Mouse (Mus musculus) frontal cortex, postnatal 36 days (tissue): ENCODE results near the gene Ngb.

ENCODE experiments used
- DNase-seq, 2 experiments: peaks; one replicate each; pipeline ENCODE4 v3.0.0; 2022; ENCODE audit warnings: low spot score in 2 of 2

Ngb gene

DNA sequence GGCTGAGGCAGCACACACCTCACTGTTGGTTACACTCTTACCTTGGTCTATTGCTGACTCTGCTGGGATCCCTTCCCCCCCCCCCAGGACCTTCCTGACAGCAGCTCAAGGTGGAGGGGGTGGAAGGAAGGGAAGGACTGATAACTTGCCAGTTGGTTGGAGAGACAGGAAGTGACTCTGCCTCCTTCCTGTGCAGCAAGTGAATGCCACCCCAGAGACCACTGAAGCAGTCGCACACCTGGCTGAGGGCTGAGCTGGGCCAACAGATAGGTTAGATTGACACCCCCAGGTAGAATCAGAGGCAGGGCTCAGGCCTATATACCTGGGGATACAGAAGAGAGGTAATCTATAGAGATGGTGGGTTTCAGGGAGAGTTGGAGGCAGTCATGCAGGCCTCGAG, 10.4 kb downstream of the Ngb start:
- no peak for DNase-seq

DNA sequence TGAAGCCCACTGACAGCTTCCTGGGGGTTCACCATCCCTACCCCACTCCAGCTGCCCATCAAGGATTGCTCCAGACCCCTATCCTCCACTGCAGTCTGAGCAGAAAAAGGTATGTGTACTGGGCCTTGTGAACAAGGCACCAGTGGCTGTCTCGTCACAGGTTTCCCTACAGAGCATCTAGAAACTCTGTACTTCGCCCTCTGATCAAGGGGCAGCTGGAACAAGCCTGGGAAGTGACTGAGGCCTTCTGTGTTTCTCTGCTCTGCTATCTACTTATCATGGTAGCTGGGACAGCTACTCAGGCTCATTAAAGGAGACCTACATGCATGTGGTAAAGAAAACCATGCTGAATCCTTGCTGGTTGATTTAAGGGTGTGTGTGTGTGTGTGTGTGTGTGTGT, 12.6 kb downstream of the Ngb start:
- DNase-seq, result no peak

DNA sequence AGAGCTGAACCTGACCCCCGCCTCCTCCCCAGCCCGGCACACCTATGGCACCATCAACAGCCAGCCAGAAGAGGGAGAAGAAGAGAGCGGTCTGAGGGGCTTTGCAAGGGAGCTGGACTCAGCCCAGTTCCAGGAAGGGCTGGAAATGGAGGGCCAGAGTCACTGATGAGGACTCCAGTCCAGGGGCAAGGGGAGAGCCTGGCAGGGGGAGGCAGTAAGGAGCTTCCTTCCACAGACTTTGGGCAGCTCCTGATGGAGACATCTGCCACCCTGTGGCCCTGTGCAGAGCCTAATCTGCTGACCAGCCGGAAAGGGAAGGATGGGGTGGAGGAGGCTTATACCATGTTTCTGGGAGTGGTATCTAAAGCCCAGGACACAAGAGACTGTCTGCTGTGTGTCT, 13.1 kb downstream of the Ngb start:
- DNase-seq, result no peak

DNA sequence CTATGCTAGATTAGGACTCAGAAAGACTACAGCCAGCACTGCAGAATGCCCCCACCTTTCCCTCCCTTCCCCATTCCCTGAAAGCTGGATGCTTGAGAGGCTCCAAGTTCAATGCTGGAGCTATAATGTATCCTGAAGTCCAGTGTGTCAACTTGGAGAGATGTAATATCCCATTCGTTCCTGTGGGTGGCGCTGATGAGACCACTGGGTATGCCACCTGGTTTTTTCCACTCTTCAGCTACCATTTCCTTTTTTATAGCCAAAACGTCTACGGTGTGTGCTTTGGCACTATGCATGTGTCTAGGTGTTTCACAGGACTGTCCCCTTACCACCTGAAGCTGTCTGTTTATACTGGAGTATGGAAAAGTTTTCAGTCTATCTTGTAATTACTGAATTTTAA, 14.0 kb downstream of the Ngb start:
- DNase-seq, result peak in 1 of 2 experiments; percentile 38

DNA sequence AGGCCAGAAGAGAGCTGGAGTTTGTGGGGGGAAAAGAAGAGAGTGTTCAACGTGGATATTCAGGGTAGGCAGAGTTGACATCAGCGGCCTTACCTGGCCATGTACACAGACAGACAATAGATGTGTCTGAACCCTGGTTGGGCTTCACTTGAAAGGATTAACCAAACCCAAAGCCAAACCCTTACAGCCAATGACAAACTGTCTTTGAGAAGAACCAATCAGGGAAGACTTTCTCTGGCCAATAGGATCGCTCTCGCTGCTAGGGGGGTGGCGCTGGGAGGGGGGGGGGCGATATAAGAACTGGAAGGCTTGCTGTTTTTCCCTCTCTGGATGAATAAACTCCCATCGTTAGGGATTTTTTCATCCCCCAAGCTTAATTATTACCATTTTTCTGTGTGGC, 15.1 kb downstream of the Ngb start:
- no peak for DNase-seq

DNA sequence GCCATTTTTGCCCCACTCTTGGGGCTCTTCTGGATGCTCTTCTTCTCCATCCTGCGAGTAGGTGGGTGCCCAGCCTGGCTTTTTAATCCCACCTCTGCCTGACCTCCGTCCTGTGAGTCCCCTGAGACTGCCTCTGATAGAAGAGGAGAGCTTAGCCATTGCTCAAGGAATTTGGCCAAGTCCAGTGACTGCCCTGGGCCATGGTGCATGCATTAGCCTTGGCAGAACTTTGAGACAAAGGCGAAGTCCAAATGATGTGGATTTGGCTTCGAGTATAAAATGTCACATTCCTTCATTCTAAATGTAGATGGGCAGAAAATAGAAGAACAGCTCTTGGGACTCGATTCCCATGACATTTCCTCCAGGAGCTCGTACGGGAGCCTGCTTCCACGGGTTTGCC, 19.5 kb downstream of the Ngb start:
- no peak for DNase-seq

DNA sequence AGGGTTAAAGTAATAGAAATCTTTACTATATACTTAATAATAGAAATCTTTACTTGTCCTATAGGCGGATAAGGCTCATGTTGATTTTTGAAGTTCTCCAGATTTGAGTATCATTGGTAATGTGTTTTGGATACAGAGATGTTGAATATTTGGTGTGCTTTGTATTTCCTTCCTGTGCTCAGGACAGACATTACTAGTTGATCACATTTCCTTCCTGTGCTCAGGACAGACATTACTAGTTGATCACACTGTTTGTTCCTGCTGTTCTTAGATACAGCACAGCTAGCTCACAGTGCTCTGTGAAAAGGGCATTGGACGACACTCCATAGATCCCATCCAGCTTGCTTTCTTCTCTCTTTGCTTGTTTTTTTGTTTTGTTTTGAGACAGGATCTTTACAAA, 25.7 kb downstream of the Ngb start:
- DNase-seq, result no peak

DNA sequence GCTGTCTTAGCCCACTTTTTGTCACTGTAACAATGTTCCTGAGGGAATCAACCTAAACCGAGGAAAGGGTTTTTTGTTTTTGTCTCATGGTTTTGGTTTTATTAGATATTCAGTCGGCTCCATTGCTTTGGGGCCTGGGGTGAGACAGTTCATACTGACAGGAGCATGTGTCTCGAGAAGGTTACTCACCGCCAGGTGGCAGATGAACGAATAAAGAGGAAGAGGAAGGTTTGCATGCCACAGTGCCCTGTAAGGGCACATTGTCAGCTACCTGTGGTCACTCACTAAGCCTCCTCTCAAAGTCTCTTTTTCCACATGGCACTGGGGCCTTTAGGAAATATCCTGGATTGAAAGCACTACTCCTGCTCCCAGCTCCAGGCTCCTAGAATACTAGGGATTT, 31.8 kb downstream of the Ngb start:
- no peak for DNase-seq

DNA sequence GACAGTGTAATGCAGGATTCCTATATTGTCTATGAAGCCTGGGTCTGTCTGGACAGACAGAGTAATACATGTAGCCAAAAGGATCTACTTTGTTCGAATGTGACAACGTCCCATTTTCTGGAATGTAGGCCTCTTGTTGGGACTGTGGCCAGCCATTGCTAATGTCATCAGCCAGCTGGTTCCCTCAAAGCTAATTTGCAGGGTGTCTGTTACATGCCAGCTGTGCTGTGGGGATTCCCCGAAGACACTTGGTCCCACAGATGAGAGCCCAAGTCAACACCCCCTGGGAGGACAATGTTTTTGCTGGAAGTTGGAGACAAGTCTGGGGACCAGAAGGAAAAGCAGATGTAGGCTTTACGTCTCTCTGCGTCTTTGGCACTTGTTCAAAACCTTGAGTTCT, 35.9 kb downstream of the Ngb start:
- no peak for DNase-seq

DNA sequence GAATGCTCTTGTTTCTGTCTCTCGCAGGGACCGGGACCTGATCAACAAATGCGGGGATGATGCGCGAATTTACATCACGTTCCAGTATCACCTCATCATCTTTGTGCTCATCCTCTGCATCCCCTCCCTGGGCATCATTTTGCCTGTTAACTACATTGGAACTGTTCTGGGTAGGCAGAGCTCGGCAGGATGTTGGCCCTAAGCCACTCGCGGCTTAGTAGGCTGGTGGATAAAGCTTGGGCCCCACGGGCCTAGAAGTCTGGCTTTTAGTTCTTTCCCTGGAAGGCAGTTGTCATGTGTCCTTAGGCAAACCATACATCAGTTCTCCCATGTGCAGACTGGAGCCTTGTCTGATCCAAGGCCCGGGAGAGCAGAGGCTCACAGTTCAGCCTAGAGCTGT, 36.9 kb downstream of the Ngb start:
- DNase-seq, result no peak

DNA sequence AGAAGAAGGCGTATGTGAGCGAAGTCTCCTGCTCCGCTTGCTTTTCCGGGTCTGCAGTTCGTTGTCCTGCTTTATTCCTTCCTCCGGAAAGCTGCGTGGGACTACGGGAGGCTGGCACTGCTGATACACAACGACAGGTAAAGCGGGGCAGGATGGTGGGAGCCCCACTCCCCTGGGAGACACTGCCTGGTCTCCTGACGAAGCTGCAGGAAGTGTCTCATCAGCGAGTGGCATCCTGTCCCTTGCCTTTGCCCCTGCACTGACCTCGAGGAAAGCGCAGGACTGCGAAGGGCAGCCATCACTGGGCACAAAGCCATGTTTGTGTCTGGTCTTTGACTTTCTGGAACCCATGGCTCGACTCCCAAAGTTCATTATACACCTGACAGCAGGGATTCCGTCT, 45.3 kb downstream of the Ngb start:
- DNase-seq, result no peak

DNA sequence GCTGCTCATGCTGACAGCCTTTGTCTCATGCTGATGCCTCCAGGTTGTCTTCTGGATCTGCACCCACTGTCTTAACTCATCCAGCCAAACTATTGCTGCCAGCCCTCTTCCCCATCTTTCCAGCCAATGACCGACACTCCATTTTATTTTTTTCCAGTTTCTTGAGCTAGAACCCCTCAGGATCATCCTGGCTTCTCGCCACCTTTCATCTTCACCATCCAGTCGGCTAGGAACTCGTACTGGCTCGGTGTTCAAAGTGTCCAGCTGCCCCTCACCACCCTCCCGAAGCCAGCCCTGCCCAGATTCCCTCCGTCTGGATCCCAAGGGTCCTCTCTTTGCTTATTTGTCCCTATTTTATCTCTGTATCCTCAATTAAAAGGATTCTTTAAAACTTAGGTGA, 47.5 kb downstream of the Ngb start:
- no peak for DNase-seq

DNA sequence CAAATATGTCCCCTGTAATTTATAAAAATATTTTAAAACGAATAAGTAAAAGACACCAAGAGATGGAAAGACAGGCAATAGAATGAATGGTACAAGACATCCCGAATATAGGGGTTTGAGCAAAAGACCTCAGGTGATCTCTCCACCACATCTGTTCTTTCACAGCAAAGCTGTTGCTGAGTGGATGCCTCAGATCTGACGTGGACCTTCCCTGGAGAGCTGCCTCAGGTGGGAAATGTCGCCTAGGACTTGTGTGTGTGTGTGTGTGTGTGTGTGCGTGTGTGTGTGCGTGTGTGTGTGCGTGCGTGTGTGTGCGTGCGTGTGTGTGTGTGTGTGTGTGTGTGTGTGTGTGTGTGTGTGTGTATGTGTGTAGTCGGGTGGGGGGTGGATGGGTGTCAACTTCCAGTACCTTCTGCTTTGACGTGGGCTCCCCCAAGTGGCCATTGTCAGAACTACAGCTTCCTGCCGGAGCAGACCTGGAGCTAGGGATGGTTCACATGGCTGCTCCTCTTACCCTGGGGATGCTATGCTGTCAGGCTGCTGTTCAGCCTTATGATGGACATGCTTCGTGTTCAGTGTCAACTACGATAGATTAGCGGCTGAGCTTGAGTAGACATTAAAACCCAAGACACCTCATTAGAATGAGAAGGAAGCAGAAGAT, 49.5 kb downstream of the Ngb start:
- peak; percentile 91 to 93 for DNase-seq

DNA sequence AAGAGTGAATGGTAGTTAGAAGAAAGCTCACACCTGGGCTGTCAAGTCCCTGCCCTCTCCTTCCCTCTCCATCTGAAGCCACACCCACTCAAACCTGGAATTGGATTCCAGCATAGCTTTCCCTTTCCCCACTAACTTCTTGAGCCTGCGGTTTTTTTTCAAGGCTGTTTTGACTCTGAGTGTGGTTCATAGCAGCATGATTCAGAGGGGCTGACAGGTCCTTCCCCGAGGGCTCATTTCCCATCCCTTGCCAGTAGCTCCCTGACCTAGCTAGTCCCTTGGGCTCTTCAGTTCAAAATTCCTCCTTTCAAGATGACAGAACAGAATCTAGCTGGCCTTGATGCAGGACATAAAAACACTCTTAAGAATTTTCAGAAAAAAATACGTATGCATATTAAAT, 54.8 kb downstream of the Ngb start:
- no peak for DNase-seq
